Mouse (Mus musculus) hindbrain, embryonic 15.5 days (tissue): Measurements from ENCODE around the gene Ccdc162. TPM values are rescaled to one million over a fixed set of nuclear protein-coding genes. Genes with fewer than 3 reads are reported as not detected.

ENCODE experiments used
- ATAC-seq: fragments of 200-750 bp; cut with Nextera tagmentation; 2 replicates; pipeline ENCODE4 v1.8.0; 2017; ENCODE audit warnings: low read depth, moderate number of reproducible peaks, moderate TSS enrichment; ENCODE audit not compliant: low FRiP score
- H3K27ac ChIP-seq: fragments of 300-500 bp; sonication (generic); replicated peaks from 2 replicates; pipeline ENCODE4 v1.5.1; 2015; ENCODE audit warnings: mild to moderate bottlenecking, inconsistent platforms
- H3K27me3 ChIP-seq: fragments of 300-500 bp; sonication (generic); 2 replicates; pipeline ENCODE4 v1.6.1; 2015; ENCODE audit warnings: control low read depth, inconsistent platforms
- H3K36me3 ChIP-seq: fragments of 300-500 bp; sonication (generic); 2 replicates; pipeline ENCODE4 v1.6.1; 2015; ENCODE audit warnings: control low read depth, inconsistent platforms
- H3K4me1 ChIP-seq: fragments of 300-500 bp; sonication (generic); replicated peaks from 2 replicates; pipeline ENCODE4 v1.6.1; 2015; ENCODE audit warnings: control low read depth, inconsistent platforms
- H3K4me2 ChIP-seq: fragments of 300-500 bp; sonication (generic); 2 replicates; pipeline ENCODE4 v1.6.1; 2015; ENCODE audit warnings: moderate library complexity, mild to moderate bottlenecking, inconsistent platforms
- H3K4me3 ChIP-seq: fragments of 300-500 bp; sonication (generic); 2 replicates; pipeline ENCODE4 v1.5.1; 2015; ENCODE audit warnings: mild to moderate bottlenecking, inconsistent platforms
- H3K9ac ChIP-seq: fragments of 300-500 bp; sonication (generic); 2 replicates; pipeline ENCODE4 v1.6.1; 2015; ENCODE audit warnings: inconsistent platforms
- H3K9me3 ChIP-seq: fragments of 300-500 bp; sonication (generic); 2 replicates; pipeline ENCODE4 v1.6.1; 2016; ENCODE audit warnings: control low read depth, inconsistent platforms
- WGBS: fragments of 180-500 bp; shearing (Covaris S2); methylation state at CpG from one replicate; pipeline ENCODE4 v1.1.7; 2015; 5-methylcytosine and 5-hydroxymethylcytosine counted together
- polyA plus RNA-seq: library from polyadenylated mRNA; unstranded; fragments of >200 nt; fragmentation: Nextera tagmentation; extraction: Ambion mirVana; gene quantifications from 2 replicates; pipeline ENCODE4 v1.2.1, GENCODE M21; 2015

The Ccdc162 gene
- polyA plus RNA-seq, 1 experiment from 2014 or later: 0.92 TPM

GRCm38 (mm10) chr10:41561701-41562395 lies 154.6 kb downstream of the Ccdc162 start:
- WGBS: 93% methylated on average over 10 of the region's 10 CpGs
- H3K4me3 ChIP-seq: no peak overlapping the region
- no peaks in the 10 kb centered on the region for H3K36me3 ChIP-seq
- 0 out of 2 replicates have a peak, but pooled peaks cover 4% of the 10 kb centered on the region for H3K9me3 ChIP-seq
- no peak overlapping the region for H3K27ac ChIP-seq
- ATAC-seq: no peak
- H3K4me1 ChIP-seq: no peaks in the 10 kb centered on the region
- no peak overlapping the region for H3K4me2 ChIP-seq
- no peak overlapping the region for H3K9ac ChIP-seq
- no peaks in the 10 kb centered on the region for H3K27me3 ChIP-seq

- H3K4me2 ChIP-seq: no peak overlapping the region
- H3K9me3 ChIP-seq: 0 out of 2 replicates have a peak, but pooled peaks cover 4% of the 10 kb centered on the region
- no peak overlapping the region for H3K4me3 ChIP-seq
- no peak overlapping the region for H3K9ac ChIP-seq
- H3K27me3 ChIP-seq: no peaks in the 10 kb centered on the region
- 94% methylated on average over 1 of the region's 1 CpGs for WGBS
- H3K36me3 ChIP-seq: no peaks in the 10 kb centered on the region
- no peaks in the 10 kb centered on the region for H3K4me1 ChIP-seq
- ATAC-seq: no peak
- no peak overlapping the region for H3K27ac ChIP-seq
Measured at GRCm38 (mm10) chr10:41558401-41558800, 158.0 kb downstream of the Ccdc162 start.

GRCm38 (mm10) chr10:41555081-41555480 lies 161.4 kb downstream of the Ccdc162 start:
- no peak overlapping the region for H3K9ac ChIP-seq
- no peak overlapping the region for H3K27ac ChIP-seq
- no peak for ATAC-seq
- no peak overlapping the region for H3K4me3 ChIP-seq
- 0 out of 2 replicates have a peak, but pooled peaks cover 2% of the 10 kb centered on the region for H3K9me3 ChIP-seq
- no peak overlapping the region for H3K4me2 ChIP-seq
- no peaks in the 10 kb centered on the region for H3K36me3 ChIP-seq
- 91% methylated on average over 3 of the region's 3 CpGs for WGBS
- 0 out of 2 replicates have a peak, but pooled peaks cover 5% of the 10 kb centered on the region for H3K4me1 ChIP-seq
- no peaks in the 10 kb centered on the region for H3K27me3 ChIP-seq

GRCm38 (mm10) chr10:41553711-41554110 lies 162.7 kb downstream of the Ccdc162 start:
- H3K4me3 ChIP-seq: no peak overlapping the region
- H3K4me2 ChIP-seq: no peak overlapping the region
- H3K36me3 ChIP-seq: no peaks in the 10 kb centered on the region
- ATAC-seq: no peak
- WGBS: 65% methylated on average over 4 of the region's 4 CpGs
- 0 out of 2 replicates have a peak, but pooled peaks cover 5% of the 10 kb centered on the region for H3K4me1 ChIP-seq
- H3K27ac ChIP-seq: no peak overlapping the region
- H3K9ac ChIP-seq: no peak overlapping the region
- peaks cover 5% of the 10 kb centered on the region for H3K9me3 ChIP-seq
- no peaks in the 10 kb centered on the region for H3K27me3 ChIP-seq

GRCm38 (mm10) chr10:41552847-41553589 lies 163.4 kb downstream of the Ccdc162 start:
- H3K9ac ChIP-seq: no peak overlapping the region
- peak; percentile 48; the same call in 1 of the 2 replicates for ATAC-seq
- 42% methylated on average over 13 of the region's 14 CpGs for WGBS

GRCm38 (mm10) chr10:41552319-41552718 lies 164.1 kb downstream of the Ccdc162 start:
- WGBS: 36% methylated on average over 3 of the region's 3 CpGs
- ATAC-seq: no peak

More at GRCm38 (mm10) chr10:41552847-41553589, 163.4 kb downstream of the Ccdc162 start:
- no peaks in the 10 kb centered on the region for H3K36me3 ChIP-seq
- 0 out of 2 replicates have a peak, but pooled peaks cover 5% of the 10 kb centered on the region for H3K4me1 ChIP-seq
- peaks cover 5% of the 10 kb centered on the region for H3K9me3 ChIP-seq
- H3K4me3 ChIP-seq: no peak overlapping the region
- H3K27me3 ChIP-seq: no peaks in the 10 kb centered on the region
- H3K27ac ChIP-seq: no peak overlapping the region
- H3K4me2 ChIP-seq: no peak overlapping the region

GRCm38 (mm10) chr10:41550711-41551110 lies 165.7 kb downstream of the Ccdc162 start:
- H3K27ac ChIP-seq: no peak overlapping the region
- WGBS: 85% methylated on average over 7 of the region's 7 CpGs
- no peak for ATAC-seq
- no peaks in the 10 kb centered on the region for H3K36me3 ChIP-seq
- no peak overlapping the region for H3K4me2 ChIP-seq
- H3K27me3 ChIP-seq: no peaks in the 10 kb centered on the region
- H3K9ac ChIP-seq: no peak overlapping the region
- H3K9me3 ChIP-seq: peaks cover 5% of the 10 kb centered on the region
- H3K4me3 ChIP-seq: no peak overlapping the region
- H3K4me1 ChIP-seq: 0 out of 2 replicates have a peak, but pooled peaks cover 5% of the 10 kb centered on the region

More at GRCm38 (mm10) chr10:41552319-41552718, 164.1 kb downstream of the Ccdc162 start:
- Histone ChIP-seq H3K4me3 (no peak overlapping the region), H3K4me1 (0 out of 2 replicates have a peak, but pooled peaks cover 5% of the 10 kb centered on the region), H3K27me3 (no peaks in the 10 kb centered on the region), H3K36me3 (no peaks in the 10 kb centered on the region), H3K27ac (no peak overlapping the region), H3K4me2 (no peak overlapping the region), H3K9ac (no peak overlapping the region), H3K9me3 (peaks cover 5% of the 10 kb centered on the region)

GRCm38 (mm10) chr10:41546396-41547165 lies 169.9 kb downstream of the Ccdc162 start:
- H3K9ac ChIP-seq: no peak overlapping the region
- no peak overlapping the region for H3K4me3 ChIP-seq
- no peaks in the 10 kb centered on the region for H3K36me3 ChIP-seq
- H3K9me3 ChIP-seq: peaks cover 5% of the 10 kb centered on the region
- no peak overlapping the region for H3K27ac ChIP-seq
- 56% methylated on average over 13 of the region's 13 CpGs for WGBS
- 0 out of 2 replicates have a peak, but pooled peaks have one; percentile 11 for ATAC-seq
- no peak overlapping the region for H3K4me2 ChIP-seq
- no peaks in the 10 kb centered on the region for H3K27me3 ChIP-seq
- H3K4me1 ChIP-seq: no peaks in the 10 kb centered on the region

- no peak overlapping the region for H3K4me2 ChIP-seq
- no peak overlapping the region for H3K27ac ChIP-seq
- H3K4me1 ChIP-seq: no peaks in the 10 kb centered on the region
- peaks cover 5% of the 10 kb centered on the region for H3K9me3 ChIP-seq
- H3K4me3 ChIP-seq: no peak overlapping the region
- no peak overlapping the region for H3K9ac ChIP-seq
- H3K36me3 ChIP-seq: no peaks in the 10 kb centered on the region
- 61% methylated on average over 7 of the region's 7 CpGs for WGBS
- ATAC-seq: no peak
- H3K27me3 ChIP-seq: no peaks in the 10 kb centered on the region
Measured at GRCm38 (mm10) chr10:41545224-41545755, 171.1 kb downstream of the Ccdc162 start.

GRCm38 (mm10) chr10:41544481-41545190 lies 171.8 kb downstream of the Ccdc162 start:
- 5% methylated on average over 7 of the region's 7 CpGs for WGBS
- Histone ChIP-seq H3K9me3 (peaks cover 5% of the 10 kb centered on the region), H3K27ac (no peak overlapping the region)

GRCm38 (mm10) chr10:41543844-41544243 lies 172.6 kb downstream of the Ccdc162 start:
- H3K36me3 ChIP-seq: 0 out of 2 replicates have a peak, but pooled peaks cover 2% of the 10 kb centered on the region
- 78% methylated on average over 2 of the region's 2 CpGs for WGBS
- no peak overlapping the region for H3K27ac ChIP-seq
- no peak overlapping the region for H3K9ac ChIP-seq
- H3K27me3 ChIP-seq: no peaks in the 10 kb centered on the region
- no peak overlapping the region for H3K4me3 ChIP-seq
- no peaks in the 10 kb centered on the region for H3K4me1 ChIP-seq
- H3K9me3 ChIP-seq: no peaks in the 10 kb centered on the region
- no peak for ATAC-seq
- H3K4me2 ChIP-seq: no peak overlapping the region

More at GRCm38 (mm10) chr10:41544481-41545190, 171.8 kb downstream of the Ccdc162 start:
- Histone ChIP-seq H3K9ac (no peak overlapping the region), H3K4me2 (no peak overlapping the region), H3K4me3 (no peak overlapping the region), H3K27me3 (no peaks in the 10 kb centered on the region), H3K36me3 (no peaks in the 10 kb centered on the region), H3K4me1 (no peaks in the 10 kb centered on the region)
- ATAC-seq: no peak
